Mouse (Mus musculus): ENCODE measurements around the gene Col4a1. TPM values are rescaled to one million over a fixed set of nuclear protein-coding genes. Genes with fewer than 3 reads are reported as not detected.

The Col4a1 gene
- polyA plus RNA-seq, 1 experiment from 2014 or later, result 115 TPM

DNA sequence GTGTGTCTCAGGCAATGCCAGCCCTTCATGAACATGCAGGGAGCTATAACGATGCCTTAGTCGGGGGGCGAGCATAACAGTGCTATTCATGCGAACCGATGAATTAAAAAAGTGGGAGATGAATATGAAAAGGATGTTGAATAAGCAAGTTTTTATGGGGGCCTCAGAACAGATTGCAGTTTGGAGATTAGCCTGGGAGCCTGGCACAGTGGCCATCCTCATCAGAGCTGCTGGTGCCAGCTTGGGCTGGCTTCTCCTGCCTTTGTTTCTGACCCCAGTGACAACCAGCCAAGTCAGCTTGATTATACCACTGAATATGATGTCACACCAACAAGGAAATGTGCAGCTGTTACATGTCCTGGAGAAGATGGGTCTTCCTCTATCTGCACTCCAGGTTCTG lies 23.7 kb upstream of the Col4a1 start:
- WGBS, result 96% methylated on average over 5 of the region's 5 CpGs
- Histone ChIP-seq H3K4me3 (ENCODE audit: low read depth, low read length) (no peak overlapping the region), H3K4me2 (no peak overlapping the region), H3K9ac (ENCODE audit: low read length) (no peak overlapping the region), H3K27ac (ENCODE audit: low read depth, low read length) (no peak overlapping the region), H3K27me3 (ENCODE audit: control insufficient read depth, insufficient read depth, low read length) (no peaks in the 10 kb centered on the region), H3K9me3 (ENCODE audit: control insufficient read depth, low read length) (no peaks in the 10 kb centered on the region), H3K36me3 (ENCODE audit: control insufficient read depth, insufficient read depth, low read length) (no peaks in the 10 kb centered on the region), H3K4me1 (ENCODE audit: control insufficient read depth, insufficient read depth, low read length) (no peaks in the 10 kb centered on the region)
- ATAC-seq (ENCODE audit: low FRiP score) (no peak), DNase-seq (ENCODE audit: low spot score, missing footprints) (no peak)

DNA sequence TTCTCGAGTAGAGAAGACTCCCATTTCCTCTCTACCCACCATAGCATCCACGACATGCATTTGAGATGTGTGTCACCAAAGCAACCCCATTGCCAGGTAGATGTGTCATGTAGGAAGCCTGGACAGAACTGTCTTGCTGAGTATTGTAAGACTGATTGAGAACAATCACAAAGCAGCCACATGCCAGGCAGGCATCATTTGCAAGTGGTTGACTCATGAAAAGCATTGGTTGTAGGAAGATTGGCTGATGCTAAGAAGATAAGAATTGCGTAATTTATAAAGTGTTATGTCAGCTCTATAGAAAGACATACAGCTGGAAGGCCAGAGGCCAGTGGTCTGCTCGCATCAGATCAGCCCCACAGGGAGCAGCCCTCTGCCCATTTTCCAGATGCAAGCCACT lies 22.6 kb upstream of the Col4a1 start:
- H3K9ac ChIP-seq (ENCODE audit: low read length), result no peak overlapping the region
- no peaks in the 10 kb centered on the region for H3K36me3 ChIP-seq (ENCODE audit: control insufficient read depth, insufficient read depth, low read length)
- no peak for DNase-seq (ENCODE audit: low spot score, missing footprints)
- ATAC-seq (ENCODE audit: low FRiP score), result no peak
- H3K27me3 ChIP-seq (ENCODE audit: control insufficient read depth, insufficient read depth, low read length), result no peaks in the 10 kb centered on the region
- no peaks in the 10 kb centered on the region for H3K4me1 ChIP-seq (ENCODE audit: control insufficient read depth, insufficient read depth, low read length)
- H3K4me2 ChIP-seq, result no peak overlapping the region
- no peaks in the 10 kb centered on the region for H3K9me3 ChIP-seq (ENCODE audit: control insufficient read depth, low read length)
- WGBS, result 90% methylated on average over 4 of the region's 4 CpGs
- no peak overlapping the region for H3K4me3 ChIP-seq (ENCODE audit: low read depth, low read length)
- H3K27ac ChIP-seq (ENCODE audit: low read depth, low read length), result no peak overlapping the region

DNA sequence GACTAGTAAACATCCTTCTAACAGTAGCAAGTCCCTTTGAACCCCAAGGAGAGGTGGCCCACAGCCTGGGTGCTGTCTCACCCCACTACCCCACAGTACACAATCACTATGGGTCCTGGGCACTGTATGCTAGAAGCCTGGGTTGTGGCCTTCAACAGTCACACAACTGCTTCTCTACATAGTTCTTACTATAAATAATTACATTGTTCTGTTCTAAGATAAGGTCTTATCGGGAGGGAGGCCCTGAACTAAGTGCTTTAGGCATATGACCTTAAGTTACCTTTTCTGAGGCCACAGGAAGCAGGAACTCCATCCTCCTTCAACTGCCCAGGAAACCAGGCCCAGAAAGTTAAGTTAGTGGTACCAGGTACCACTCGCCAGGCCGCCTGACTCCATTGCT lies 21.9 kb upstream of the Col4a1 start:
- WGBS, result 92% methylated on average over 3 of the region's 3 CpGs
- Histone ChIP-seq H3K9me3 (ENCODE audit: control insufficient read depth, low read length) (no peaks in the 10 kb centered on the region), H3K4me2 (no peak overlapping the region), H3K4me1 (ENCODE audit: control insufficient read depth, insufficient read depth, low read length) (no peaks in the 10 kb centered on the region), H3K36me3 (ENCODE audit: control insufficient read depth, insufficient read depth, low read length) (no peaks in the 10 kb centered on the region), H3K9ac (ENCODE audit: low read length) (no peak overlapping the region), H3K27ac (ENCODE audit: low read depth, low read length) (no peak overlapping the region), H3K4me3 (ENCODE audit: low read depth, low read length) (no peak overlapping the region), H3K27me3 (ENCODE audit: control insufficient read depth, insufficient read depth, low read length) (no peaks in the 10 kb centered on the region)
- DNase-seq (ENCODE audit: low spot score, missing footprints) (no peak), ATAC-seq (ENCODE audit: low FRiP score) (no peak)

DNA sequence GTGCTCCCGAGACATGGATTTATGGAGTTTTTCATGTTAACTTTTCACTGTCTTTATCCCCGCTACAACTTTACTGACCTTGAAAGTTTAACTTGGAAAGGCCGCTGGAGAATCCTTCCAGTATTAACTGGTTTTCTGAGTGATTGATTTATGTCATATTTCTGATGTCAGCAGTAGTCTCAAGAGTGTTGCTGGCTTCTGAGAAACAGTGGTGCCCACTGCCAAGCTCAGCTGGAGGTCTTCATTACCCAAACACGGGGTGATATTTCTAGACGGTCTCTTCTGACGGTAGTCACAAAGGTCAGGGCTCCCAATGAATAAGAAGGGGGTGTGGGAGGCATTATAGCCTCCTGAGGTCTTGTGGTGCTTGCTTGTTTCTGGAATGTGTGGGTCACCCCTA lies 21.1 kb upstream of the Col4a1 start:
- H3K27ac ChIP-seq (ENCODE audit: low read depth, low read length), result no peak overlapping the region
- H3K9ac ChIP-seq (ENCODE audit: low read length), result no peak overlapping the region
- H3K4me1 ChIP-seq (ENCODE audit: control insufficient read depth, insufficient read depth, low read length), result no peaks in the 10 kb centered on the region
- DNase-seq (ENCODE audit: low spot score, missing footprints), result no peak
- no peak overlapping the region for H3K4me3 ChIP-seq (ENCODE audit: low read depth, low read length)
- H3K27me3 ChIP-seq (ENCODE audit: control insufficient read depth, insufficient read depth, low read length), result no peaks in the 10 kb centered on the region
- ATAC-seq (ENCODE audit: low FRiP score), result no peak
- H3K4me2 ChIP-seq, result no peak overlapping the region
- no peaks in the 10 kb centered on the region for H3K36me3 ChIP-seq (ENCODE audit: control insufficient read depth, insufficient read depth, low read length)
- H3K9me3 ChIP-seq (ENCODE audit: control insufficient read depth, low read length), result no peaks in the 10 kb centered on the region
- WGBS, result 85% methylated on average over 6 of the region's 6 CpGs

DNA sequence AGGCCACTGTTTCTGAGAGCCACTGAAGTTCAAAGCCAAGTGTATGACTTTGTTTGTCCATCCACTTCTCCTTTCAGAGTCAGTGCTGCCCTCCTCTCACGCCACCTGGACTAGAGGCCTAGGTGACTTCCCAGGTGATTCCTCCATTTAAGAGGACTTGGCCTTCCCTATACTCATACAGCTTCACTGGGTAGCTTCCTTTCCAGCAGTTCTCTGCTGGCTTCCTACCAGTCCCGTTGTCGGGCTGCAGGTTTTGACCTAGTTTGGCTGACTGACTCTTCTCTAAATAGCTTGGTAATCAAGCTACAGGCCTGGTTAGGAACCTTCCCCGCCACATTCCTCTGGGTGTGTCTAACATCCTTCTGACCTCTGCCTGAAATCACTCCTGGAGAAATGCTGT lies 18.9 kb upstream of the Col4a1 start:
- ATAC-seq (ENCODE audit: low FRiP score), result no peak
- no peaks in the 10 kb centered on the region for H3K4me1 ChIP-seq (ENCODE audit: control insufficient read depth, insufficient read depth, low read length)
- 75% methylated on average over 4 of the region's 4 CpGs for WGBS

DNA sequence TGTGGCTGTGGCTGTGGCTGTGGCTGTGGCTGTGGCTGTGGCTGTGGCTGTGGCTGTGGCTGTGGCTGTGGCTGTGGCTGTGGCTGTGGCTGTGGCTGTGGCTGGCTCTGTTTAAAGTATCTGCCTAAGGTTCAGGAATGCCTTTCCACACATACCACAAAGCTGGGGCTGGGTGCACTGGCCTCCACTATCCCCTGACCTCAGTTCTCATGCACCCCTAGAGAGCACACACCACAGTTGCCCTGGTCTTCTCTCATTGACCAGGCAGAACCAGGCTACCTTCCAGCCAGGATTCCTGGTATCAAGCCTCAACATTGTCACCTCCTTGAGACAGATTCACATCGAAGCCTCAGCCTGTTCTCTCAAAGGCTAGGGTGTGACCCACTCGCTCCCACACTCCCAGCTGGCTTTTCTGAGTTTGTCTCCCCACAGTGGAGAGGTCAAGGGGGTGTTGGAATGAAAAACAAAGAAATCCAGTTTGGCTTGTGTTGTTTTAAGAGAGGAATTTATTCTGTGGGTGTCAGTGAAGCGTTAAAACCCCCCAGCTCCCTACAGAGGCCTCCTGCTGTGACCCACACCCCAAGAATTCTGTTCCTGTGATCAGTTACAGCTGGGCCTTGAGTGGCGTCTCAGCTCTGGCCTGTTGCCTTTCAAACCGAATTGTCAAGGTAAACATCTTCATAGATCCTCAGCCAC lies 15.2 kb upstream of the Col4a1 start:
- Histone ChIP-seq H3K4me2 (no peak overlapping the region), H3K9me3 (ENCODE audit: control insufficient read depth, low read length) (no peaks in the 10 kb centered on the region), H3K36me3 (ENCODE audit: control insufficient read depth, insufficient read depth, low read length) (no peaks in the 10 kb centered on the region), H3K4me3 (ENCODE audit: low read depth, low read length) (no peak overlapping the region), H3K4me1 (ENCODE audit: control insufficient read depth, insufficient read depth, low read length) (no peaks in the 10 kb centered on the region), H3K27me3 (ENCODE audit: control insufficient read depth, insufficient read depth, low read length) (no peaks in the 10 kb centered on the region), H3K27ac (ENCODE audit: low read depth, low read length) (no peak overlapping the region), H3K9ac (ENCODE audit: low read length) (no peak overlapping the region)
- no peak for ATAC-seq (ENCODE audit: low FRiP score)
- WGBS, result 52% methylated on average over 5 of the region's 5 CpGs
- DNase-seq (ENCODE audit: low spot score, missing footprints), result no peak

More for the DNA sequence above, 18.9 kb upstream of the Col4a1 start:
- no peak overlapping the region for H3K27ac ChIP-seq (ENCODE audit: low read depth, low read length)
- no peaks in the 10 kb centered on the region for H3K36me3 ChIP-seq (ENCODE audit: control insufficient read depth, insufficient read depth, low read length)
- no peaks in the 10 kb centered on the region for H3K9me3 ChIP-seq (ENCODE audit: control insufficient read depth, low read length)
- H3K4me3 ChIP-seq (ENCODE audit: low read depth, low read length), result no peak overlapping the region
- no peak overlapping the region for H3K4me2 ChIP-seq
- no peak for DNase-seq (ENCODE audit: low spot score, missing footprints)
- H3K9ac ChIP-seq (ENCODE audit: low read length), result no peak overlapping the region
- H3K27me3 ChIP-seq (ENCODE audit: control insufficient read depth, insufficient read depth, low read length), result no peaks in the 10 kb centered on the region

DNA sequence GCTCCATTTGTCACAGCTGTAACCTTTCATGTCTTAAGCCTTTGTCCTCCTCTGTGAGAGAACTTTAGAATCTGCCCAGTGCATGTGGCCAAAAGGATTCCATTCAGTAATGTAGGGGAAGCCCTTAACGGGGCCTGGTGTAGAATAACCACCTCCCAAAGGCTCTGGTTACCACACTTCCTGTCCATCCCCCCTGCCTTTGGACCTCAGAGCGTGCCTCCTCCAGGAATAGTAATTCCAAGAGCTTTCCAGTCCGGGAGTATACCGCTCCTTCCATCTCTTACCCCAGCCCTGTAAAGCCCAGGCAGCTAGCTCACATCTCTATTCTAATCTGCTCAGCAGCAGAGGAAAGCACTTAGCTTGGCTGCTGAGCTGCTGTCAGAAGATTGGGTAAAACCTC lies 14.7 kb upstream of the Col4a1 start:
- H3K4me3 ChIP-seq (ENCODE audit: low read depth, low read length), result no peak overlapping the region
- H3K4me1 ChIP-seq (ENCODE audit: control insufficient read depth, insufficient read depth, low read length), result no peaks in the 10 kb centered on the region
- no peaks in the 10 kb centered on the region for H3K36me3 ChIP-seq (ENCODE audit: control insufficient read depth, insufficient read depth, low read length)
- no peak for ATAC-seq (ENCODE audit: low FRiP score)
- 56% methylated on average over 4 of the region's 4 CpGs for WGBS
- H3K27me3 ChIP-seq (ENCODE audit: control insufficient read depth, insufficient read depth, low read length), result no peaks in the 10 kb centered on the region
- no peak overlapping the region for H3K9ac ChIP-seq (ENCODE audit: low read length)
- no peak overlapping the region for H3K4me2 ChIP-seq
- H3K9me3 ChIP-seq (ENCODE audit: control insufficient read depth, low read length), result no peaks in the 10 kb centered on the region
- no peak for DNase-seq (ENCODE audit: low spot score, missing footprints)
- no peak overlapping the region for H3K27ac ChIP-seq (ENCODE audit: low read depth, low read length)

DNA sequence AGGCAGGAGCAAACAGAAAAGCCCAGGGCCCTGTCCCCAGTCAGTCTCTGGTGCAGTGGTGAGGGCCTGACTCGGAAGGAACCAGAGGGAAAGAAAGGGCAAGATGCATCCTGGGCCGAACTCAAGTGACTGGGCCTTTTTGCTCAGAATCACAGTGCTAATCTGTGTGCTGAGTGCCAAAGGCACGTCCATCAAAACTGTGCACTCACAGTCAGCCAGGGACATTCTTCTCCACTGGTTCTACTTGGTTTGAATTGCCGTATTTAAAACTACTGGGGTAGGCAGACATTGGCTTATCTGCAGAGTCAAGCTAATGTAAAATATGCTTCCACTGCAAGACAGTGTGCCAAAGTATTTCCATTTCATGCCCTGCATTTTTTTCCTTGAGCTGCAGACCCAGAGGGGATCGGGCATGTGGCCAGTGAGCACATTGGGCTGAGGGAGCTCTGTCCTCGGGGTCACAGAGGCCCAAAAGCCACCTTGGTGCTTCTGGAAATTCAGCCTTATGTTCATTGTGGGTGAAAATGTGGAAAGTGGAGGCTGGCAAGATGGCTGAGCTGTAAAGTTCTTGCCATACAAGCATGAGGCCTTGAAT lies 12.3 kb upstream of the Col4a1 start:
- Histone ChIP-seq H3K27ac (ENCODE audit: low read depth, low read length) (no peak overlapping the region), H3K36me3 (ENCODE audit: control insufficient read depth, insufficient read depth, low read length) (no peaks in the 10 kb centered on the region), H3K4me1 (ENCODE audit: control insufficient read depth, insufficient read depth, low read length) (no peaks in the 10 kb centered on the region), H3K4me3 (ENCODE audit: low read depth, low read length) (no peak overlapping the region), H3K9ac (ENCODE audit: low read length) (no peak overlapping the region), H3K27me3 (ENCODE audit: control insufficient read depth, insufficient read depth, low read length) (no peaks in the 10 kb centered on the region), H3K4me2 (no peak overlapping the region), H3K9me3 (ENCODE audit: control insufficient read depth, low read length) (no peaks in the 10 kb centered on the region)
- WGBS, result 82% methylated on average over 6 of the region's 6 CpGs
- ATAC-seq (ENCODE audit: low FRiP score) (no peak), DNase-seq (ENCODE audit: low spot score, missing footprints) (no peak)

DNA sequence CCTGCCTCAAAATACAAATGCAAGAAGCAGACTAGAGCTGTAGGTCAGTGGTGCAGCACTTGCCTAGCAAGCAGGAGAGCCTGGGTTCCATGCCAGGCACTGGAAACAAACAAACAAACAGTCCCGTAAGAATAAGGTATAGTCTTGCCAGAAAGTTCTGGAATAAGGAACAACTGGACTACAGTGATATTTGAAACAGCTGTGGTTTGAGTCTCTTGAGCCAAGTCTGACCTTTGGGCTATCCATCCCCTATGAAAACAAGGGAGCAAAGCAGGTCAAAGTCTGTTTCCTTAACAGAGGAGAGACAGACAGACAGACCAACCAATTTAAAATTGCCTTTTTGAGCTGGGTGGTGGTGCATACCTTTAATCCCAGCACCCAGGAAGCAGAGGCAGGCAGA lies 11.1 kb upstream of the Col4a1 start:
- ATAC-seq (ENCODE audit: low FRiP score), result no peak

More for the DNA sequence above, 11.1 kb upstream of the Col4a1 start:
- 90% methylated on average over 1 of the region's 1 CpGs for WGBS
- no peak overlapping the region for H3K4me2 ChIP-seq
- H3K4me1 ChIP-seq (ENCODE audit: control insufficient read depth, insufficient read depth, low read length), result no peaks in the 10 kb centered on the region
- no peak for DNase-seq (ENCODE audit: low spot score, missing footprints)
- no peaks in the 10 kb centered on the region for H3K36me3 ChIP-seq (ENCODE audit: control insufficient read depth, insufficient read depth, low read length)
- H3K27ac ChIP-seq (ENCODE audit: low read depth, low read length), result no peak overlapping the region
- H3K9me3 ChIP-seq (ENCODE audit: control insufficient read depth, low read length), result no peaks in the 10 kb centered on the region
- no peaks in the 10 kb centered on the region for H3K27me3 ChIP-seq (ENCODE audit: control insufficient read depth, insufficient read depth, low read length)
- H3K9ac ChIP-seq (ENCODE audit: low read length), result no peak overlapping the region
- no peak overlapping the region for H3K4me3 ChIP-seq (ENCODE audit: low read depth, low read length)

All from midbrain, embryonic 11.5 days (tissue).